Mouse (Mus musculus): ENCODE results near the gene Dexi.
A peak's percentile ranks its signal among the peaks of the same experiment; 100 is the strongest.

Gene Dexi

GRCm38 (mm10) chr16:10542698-10543365 lies at the start of gene Dexi:
TSS of gene Dexi (minus strand) at chr16:10543054.
- peak; percentile 94 for DNase-seq

GRCm38 (mm10) chr16:10586546-10586945 lies 43.7 kb upstream of the Dexi start:
- DNase-seq, result peak in 1 of 2 experiments; percentile 19

GRCm38 (mm10) chr16:10585165-10585564 lies 42.3 kb upstream of the Dexi start:
- peak in 1 of 2 experiments; percentile 19 for DNase-seq

DNA sequence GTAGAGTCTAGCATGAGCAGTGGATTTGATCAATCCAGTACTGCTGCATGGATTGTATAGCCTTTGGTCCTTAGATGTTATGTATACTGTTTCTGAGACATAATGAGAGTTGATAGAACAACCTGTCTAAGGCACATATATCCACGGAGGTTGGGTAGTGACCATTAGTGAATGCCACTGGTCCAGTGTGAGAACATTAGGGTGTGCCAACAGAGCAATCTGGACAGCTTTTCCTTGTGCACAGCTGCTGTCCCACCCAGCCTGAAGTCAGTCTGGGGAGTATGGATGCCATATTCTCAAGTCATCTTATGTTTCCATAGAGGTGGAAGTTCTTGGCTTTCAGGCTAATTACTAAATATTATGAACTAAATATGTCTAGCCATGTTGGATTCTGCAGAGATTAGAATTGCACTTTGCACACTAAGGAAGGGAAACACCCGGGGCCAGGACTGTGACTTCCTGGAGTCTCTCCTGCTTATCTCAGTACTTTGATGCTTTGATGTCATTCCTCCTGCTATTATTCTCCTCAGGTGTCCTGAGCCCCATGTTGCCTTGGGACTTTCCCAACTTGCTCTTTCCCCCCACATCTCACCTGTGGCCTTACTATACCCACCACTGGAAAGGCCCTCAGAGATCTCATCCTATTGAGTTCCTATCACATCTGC lies 38.5 kb upstream of the Dexi start:
- no peak for DNase-seq

GRCm38 (mm10) chr16:10578376-10578775 lies 35.5 kb upstream of the Dexi start:
- DNase-seq, result no peak

- no peak for DNase-seq
Measured at GRCm38 (mm10) chr16:10577548-10577947, 34.7 kb upstream of the Dexi start.

GRCm38 (mm10) chr16:10575915-10576314 lies 33.1 kb upstream of the Dexi start:
- no peak for DNase-seq

DNA sequence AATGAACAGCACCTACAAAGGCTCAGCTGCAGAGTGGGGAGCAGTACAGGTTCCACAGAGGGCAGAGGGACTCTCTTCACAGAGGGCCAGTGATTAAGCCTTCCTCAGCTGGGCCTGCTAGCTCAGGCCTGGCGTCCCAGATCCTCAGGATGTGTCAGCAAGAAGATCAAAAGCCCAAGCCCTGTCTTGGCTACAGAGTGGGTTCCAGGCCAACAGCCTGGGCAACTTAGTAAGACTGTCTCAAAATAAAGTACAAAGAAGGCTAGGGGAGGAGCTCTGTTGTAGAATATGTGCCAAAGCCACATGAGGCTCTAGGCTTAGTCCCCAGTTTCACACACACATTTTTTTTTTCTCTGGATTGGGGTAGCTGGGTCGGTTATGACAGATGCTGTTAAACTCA lies 32.1 kb upstream of the Dexi start:
- no peak for DNase-seq

DNA sequence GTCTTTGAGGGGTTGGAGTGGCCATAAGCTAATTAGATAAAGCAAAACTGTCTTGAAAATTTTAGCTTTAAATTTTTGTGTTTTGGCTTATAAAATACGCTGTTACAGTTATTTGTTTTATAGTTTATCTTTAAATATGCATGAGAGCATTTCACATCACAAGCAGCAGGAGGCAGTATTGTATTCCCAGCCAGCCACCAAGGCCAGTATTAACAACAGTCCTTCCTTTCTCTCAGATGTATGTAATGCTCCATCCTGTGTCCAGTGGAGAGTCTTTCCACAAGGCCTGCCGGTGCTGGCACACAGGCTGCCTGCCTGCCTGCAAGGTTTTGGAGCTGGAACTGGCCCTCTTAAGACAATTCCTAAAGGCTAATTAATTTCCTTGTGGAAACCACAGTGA lies 29.0 kb upstream of the Dexi start:
- DNase-seq, result peak in 1 of 2 experiments; percentile 12

DNA sequence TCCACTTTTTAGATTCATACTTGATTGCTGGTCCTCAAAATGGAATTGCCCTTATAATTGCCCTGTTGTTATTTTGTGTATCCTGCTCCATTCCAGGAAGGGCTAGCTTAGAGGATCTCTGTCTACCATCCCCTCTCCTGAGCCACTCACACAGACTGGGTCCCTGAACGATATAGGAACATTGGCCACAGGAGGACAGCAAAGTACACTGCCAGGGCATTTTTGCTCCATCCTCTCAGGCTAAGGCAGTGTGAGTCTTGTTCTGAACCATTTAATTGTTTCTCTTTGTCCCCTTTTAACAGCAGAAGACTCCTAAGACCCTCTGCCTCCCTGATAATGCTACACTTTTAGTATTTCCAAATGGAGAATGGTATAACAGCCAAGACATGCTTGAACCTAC lies 27.9 kb upstream of the Dexi start:
- DNase-seq, result peak; percentile 72 to 79

GRCm38 (mm10) chr16:10569809-10570395 lies 27.0 kb upstream of the Dexi start:
- no peak for DNase-seq

DNA sequence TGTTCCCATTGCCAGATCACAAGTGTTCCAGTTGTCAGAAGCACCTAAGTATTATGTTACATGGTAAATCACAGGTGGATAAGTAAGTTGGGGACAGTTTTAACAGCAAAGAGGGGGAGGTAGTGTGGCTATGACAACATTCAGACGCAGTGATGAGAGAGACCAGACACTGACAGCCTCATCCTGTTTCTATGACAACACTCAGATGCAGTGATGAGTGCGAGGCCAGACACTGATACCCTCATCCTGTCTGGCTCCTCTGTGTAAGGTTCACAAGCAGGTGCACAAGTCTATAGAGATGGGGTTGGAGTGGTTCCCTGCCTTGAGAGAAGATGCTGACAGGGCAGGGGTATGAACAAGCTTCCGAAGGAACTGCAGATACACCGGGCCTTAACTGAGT lies 24.3 kb upstream of the Dexi start:
- no peak for DNase-seq

DNA sequence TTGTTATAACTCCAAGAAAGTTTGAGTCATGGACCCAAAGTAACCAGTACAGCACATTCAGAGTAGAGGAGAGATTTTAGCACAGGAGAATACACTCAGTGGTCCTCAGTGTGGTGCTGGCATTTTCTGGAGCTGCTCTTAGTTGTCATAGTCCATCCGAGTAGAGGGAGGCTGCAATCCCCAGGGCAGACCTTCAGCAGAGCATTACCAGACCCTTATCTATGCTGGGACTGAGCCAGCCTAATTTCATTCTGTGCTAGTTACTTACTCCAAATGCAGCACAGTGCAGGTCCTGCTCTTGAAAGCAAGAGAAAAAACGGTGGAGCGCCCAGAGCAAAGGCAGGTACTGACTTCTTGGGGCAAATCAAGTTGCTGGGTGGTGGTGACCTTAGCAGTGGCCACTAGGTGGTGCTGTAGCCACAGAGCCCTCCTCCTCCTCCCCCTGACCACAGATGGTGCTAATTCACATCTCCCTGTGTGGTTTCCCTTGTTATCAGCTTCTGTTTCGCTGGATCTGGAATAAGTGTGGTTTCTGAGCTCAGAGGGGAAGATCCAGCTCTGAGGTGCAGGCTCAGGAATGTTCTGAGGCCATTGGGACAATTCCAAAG lies 22.5 kb upstream of the Dexi start:
- peak; percentile 78 to 81 for DNase-seq

- no peak for DNase-seq
Measured at GRCm38 (mm10) chr16:10559991-10560390, 17.1 kb upstream of the Dexi start.

- no peak for DNase-seq
Measured at GRCm38 (mm10) chr16:10553858-10554257, 11.0 kb upstream of the Dexi start.

DNA sequence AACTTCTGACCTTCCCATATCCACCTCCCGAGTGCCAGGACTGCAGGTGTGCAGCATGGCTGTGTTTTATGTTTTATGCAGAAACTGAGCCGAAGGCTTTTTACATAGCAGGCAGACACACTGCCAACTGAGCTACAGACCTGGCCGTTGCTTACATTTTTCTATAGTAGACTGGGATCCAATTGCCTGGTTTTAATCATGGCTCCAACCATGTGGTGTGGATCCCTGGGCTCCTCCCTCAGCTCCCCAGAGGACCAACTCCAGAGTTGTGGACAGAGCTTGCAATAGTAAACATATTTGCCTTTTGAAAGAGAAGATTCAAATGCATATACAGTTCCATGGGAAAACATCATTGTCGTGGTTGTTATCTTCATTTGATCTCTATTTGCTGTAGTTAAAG lies 8.7 kb upstream of the Dexi start:
- DNase-seq, result no peak

DNA sequence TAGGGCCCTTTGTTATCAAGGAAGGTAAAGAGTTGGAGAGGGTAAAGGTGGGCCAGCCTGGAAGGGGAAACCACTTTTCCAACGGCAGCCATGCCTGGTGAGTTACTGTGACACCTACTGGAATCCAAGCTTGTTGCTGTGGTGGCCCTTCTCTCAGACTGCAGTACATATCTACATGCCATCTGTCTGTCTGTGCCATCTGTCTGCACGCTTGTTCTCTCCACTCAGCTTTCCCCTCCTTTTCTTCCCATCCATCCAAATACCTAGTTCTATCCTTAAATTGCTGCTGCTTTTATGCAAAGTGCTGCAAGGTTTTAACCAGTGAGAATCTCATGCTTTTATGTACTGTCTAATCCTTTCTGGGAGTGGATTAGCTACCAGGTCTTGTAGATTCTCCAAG lies 6.7 kb upstream of the Dexi start:
- DNase-seq, result no peak

- DNase-seq, result no peak
Measured at GRCm38 (mm10) chr16:10548938-10549337, 6.1 kb upstream of the Dexi start.

DNA sequence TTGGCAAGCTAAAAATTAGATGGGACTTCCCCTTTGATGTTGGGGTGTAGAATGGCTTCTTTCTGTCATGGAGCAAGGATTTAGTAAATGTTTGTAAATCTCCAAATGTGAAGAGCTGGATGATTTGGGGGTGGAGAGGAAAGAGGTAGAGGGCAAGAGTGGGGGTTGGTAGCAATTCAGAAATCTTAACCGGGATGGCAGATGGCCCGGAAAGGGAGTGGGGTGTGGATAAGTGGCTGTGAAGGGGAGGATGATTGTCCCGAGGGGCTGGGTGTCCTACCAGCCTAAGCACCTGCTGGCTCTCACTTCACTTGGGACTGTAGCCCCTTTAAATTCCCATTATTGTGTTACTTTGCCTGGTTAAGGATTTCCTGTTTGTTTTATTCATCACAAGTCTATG lies 4.0 kb upstream of the Dexi start:
- no peak for DNase-seq

- DNase-seq, result peak; percentile 95
Measured at GRCm38 (mm10) chr16:10544995-10545622, 2.3 kb upstream of the Dexi start, which contains the start of gene Clec16a. TSS of gene Clec16a (plus strand) at chr16:10545339.

- peak in 1 of 2 experiments; percentile 47 for DNase-seq
Measured at GRCm38 (mm10) chr16:10542266-10542665, 588 bp downstream of the Dexi start.

- peak in 1 of 2 experiments; percentile 45 for DNase-seq
Measured at GRCm38 (mm10) chr16:10541598-10541930, 1.3 kb downstream of the Dexi start.

Measured in cerebellum, postnatal 36 days (tissue).